ENCODE assay signal across 19 mouse cellular contexts in the genomic region with DNA sequence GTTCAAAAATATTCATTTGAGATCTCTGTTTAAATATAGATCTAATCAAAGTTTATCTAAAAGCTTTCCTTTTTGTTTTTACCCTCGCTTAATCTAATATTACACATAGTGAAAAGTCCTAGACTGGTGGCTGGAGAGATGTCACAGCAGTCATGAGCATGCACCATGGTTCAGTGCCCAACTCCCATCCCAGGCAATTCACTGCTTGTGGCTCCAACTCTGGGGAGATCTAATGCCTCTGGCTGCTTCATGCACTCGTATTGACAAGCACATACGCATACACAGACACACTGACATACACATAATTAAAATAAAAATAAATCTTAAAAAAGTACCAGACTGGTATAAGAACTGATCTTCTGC.
"Had no signal": no experiment of that assay in that cellular context is flagged by ENCODE, and none has a peak within 500 bp of the region (broad histone marks: within the 10 kb centered on the region; RNA-seq: fewer than 3 reads in every experiment).

No protein-coding gene starts in this region.

- H3K4me3 ChIP-seq: intestine, embryonic 15.5 days; kidney, embryonic 15.5 days; limb, embryonic 12.5 days; limb, embryonic 15.5 days; midbrain, embryonic 10.5 days; midbrain, embryonic 13.5 days; stomach, embryonic 15.5 days had no signal

- DNase-seq: kidney, adult 11 months; kidney, adult 8-10 months; kidney, postnatal 10 days; kidney, postnatal 4 days; left cerebral cortex, postnatal 4 days; lung, embryonic 14.5 days; right cerebral cortex, adult 18-20 months; right cerebral cortex, postnatal 25 days; spleen, adult 18-20 months; thymus, postnatal 25 days had no signal

- H3K36me3 ChIP-seq: intestine, embryonic 15.5 days; kidney, embryonic 15.5 days; limb, embryonic 12.5 days; limb, embryonic 15.5 days; midbrain, embryonic 10.5 days; midbrain, embryonic 13.5 days; stomach, embryonic 15.5 days had no signal

- H3K4me2 ChIP-seq: intestine, embryonic 15.5 days; kidney, embryonic 15.5 days; limb, embryonic 12.5 days; limb, embryonic 15.5 days; lung, embryonic 14.5 days; midbrain, embryonic 13.5 days; stomach, embryonic 15.5 days had no signal

- H3K9ac ChIP-seq: intestine, embryonic 15.5 days; kidney, embryonic 15.5 days; limb, embryonic 12.5 days; limb, embryonic 15.5 days; lung, embryonic 14.5 days; midbrain, embryonic 13.5 days; stomach, embryonic 15.5 days had no signal

- H3K9me3 ChIP-seq: intestine, embryonic 15.5 days; kidney, embryonic 15.5 days; limb, embryonic 12.5 days; limb, embryonic 15.5 days; midbrain, embryonic 10.5 days; midbrain, embryonic 13.5 days; stomach, embryonic 15.5 days had no signal

- H3K27ac ChIP-seq: intestine, embryonic 15.5 days; kidney, embryonic 15.5 days; limb, embryonic 12.5 days; limb, embryonic 15.5 days; macrophage; midbrain, embryonic 10.5 days; midbrain, embryonic 13.5 days; stomach, embryonic 15.5 days had no signal

- H3K27me3 ChIP-seq: intestine, embryonic 15.5 days; kidney, embryonic 15.5 days; limb, embryonic 12.5 days; limb, embryonic 15.5 days; midbrain, embryonic 13.5 days; stomach, embryonic 15.5 days had no signal

- ATAC-seq: intestine, embryonic 15.5 days; lung, postnatal 0 days; midbrain, embryonic 13.5 days had no signal

- H3K4me1 ChIP-seq: intestine, embryonic 15.5 days; limb, embryonic 12.5 days; stomach, embryonic 15.5 days had no signal
